Mouse (Mus musculus): ENCODE data around the gene Prr5l.

Prr5l gene

DNA sequence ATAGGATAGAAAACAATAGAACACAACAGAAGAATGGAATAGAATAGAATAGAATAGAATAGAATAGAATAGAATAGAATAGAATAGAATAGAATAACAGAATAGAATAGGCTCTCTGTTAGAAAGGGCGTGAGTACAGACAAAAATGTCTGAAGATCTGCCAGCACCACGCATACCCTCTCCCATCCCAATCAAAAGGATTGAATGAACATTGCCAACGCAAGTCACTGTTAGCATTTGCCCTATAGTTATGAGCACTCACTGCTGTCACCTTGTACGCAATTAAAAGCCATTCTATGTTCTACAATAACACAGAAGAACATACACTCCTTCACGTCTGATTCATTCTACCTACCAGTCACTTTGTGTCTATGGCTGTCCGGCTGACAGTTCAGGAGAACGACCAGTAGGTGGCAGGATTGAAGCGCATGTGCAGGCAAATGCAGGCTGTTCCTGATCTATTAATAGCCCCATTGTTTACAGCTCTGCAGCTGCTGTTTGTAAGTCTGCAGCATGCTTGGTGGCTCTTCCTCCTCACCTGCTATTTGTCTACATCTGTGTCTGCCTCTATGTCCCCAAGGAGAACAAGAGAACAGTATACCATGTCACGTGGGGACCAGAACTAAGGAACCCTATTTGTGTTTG, 217.6 kb downstream of the Prr5l start:
- peak; percentile 88 for DNase-seq (ENCODE audit: low read depth, low spot score)
